Mouse (Mus musculus): ENCODE measurements around the gene Llcfc1. TPM values are rescaled to one million over a fixed set of nuclear protein-coding genes. Genes with fewer than 3 reads are reported as not detected.

Gene Llcfc1
- polyA plus RNA-seq, 1 experiment from 2014 or later = 0.22 TPM

Other genes starting within 250 kb of the Llcfc1 start
- gene Gm10334, start 238.3 kb upstream of the Llcfc1 start, polyA plus RNA-seq (2015; fragmentation: Nextera tagmentation; extraction: Ambion mirVana) = not detected in 2 replicates
- gene Prss1, start 225.5 kb upstream of the Llcfc1 start, polyA plus RNA-seq (2015; fragmentation: Nextera tagmentation; extraction: Ambion mirVana) = not detected in 2 replicates
- gene Prss2, start 162.6 kb upstream of the Llcfc1 start, polyA plus RNA-seq (2015; fragmentation: Nextera tagmentation; extraction: Ambion mirVana) = not detected in 2 replicates
- gene Ephb6, start 78.9 kb upstream of the Llcfc1 start, polyA plus RNA-seq (2015; fragmentation: Nextera tagmentation; extraction: Ambion mirVana) = 16.2 and 17.6 TPM in 2 replicates
- 7.1 and 7.3 TPM in 2 replicates for gene Trpv6, start 48.0 kb upstream of the Llcfc1 start, polyA plus RNA-seq (2015; fragmentation: Nextera tagmentation; extraction: Ambion mirVana)
- gene Trpv5, start 3.7 kb upstream of the Llcfc1 start, polyA plus RNA-seq (2015; fragmentation: Nextera tagmentation; extraction: Ambion mirVana) = 3.1 and 3.8 TPM in 2 replicates
- gene Kel, start 19.9 kb downstream of the Llcfc1 start, polyA plus RNA-seq (2015; fragmentation: Nextera tagmentation; extraction: Ambion mirVana) = 2.3 and 3.8 TPM in 2 replicates
- gene Olfr459, start 90.7 kb downstream of the Llcfc1 start, polyA plus RNA-seq (2015; fragmentation: Nextera tagmentation; extraction: Ambion mirVana) = not detected in 2 replicates
- gene Pip, start 163.1 kb downstream of the Llcfc1 start, polyA plus RNA-seq (2015; fragmentation: Nextera tagmentation; extraction: Ambion mirVana) = not detected in 2 replicates
- gene Sval2, start 168.6 kb downstream of the Llcfc1 start, polyA plus RNA-seq (2015; fragmentation: Nextera tagmentation; extraction: Ambion mirVana) = not detected in 2 replicates